Mouse (Mus musculus): Measurements from ENCODE around the gene Dnajb12.

Dnajb12 gene

GRCm38 (mm10) chr10:59879255-59880028 lies at the start of gene Dnajb12:
TSS of gene Dnajb12 (plus strand) at chr10:59879556.
- peak; percentile 96 for DNase-seq

GRCm38 (mm10) chr10:59829886-59830285 lies 49.5 kb upstream of the Dnajb12 start:
- no peak for DNase-seq

- DNase-seq, result no peak
Measured at GRCm38 (mm10) chr10:59831950-59832349, 47.4 kb upstream of the Dnajb12 start.

- no peak for DNase-seq
Measured at GRCm38 (mm10) chr10:59835301-59836155, 43.8 kb upstream of the Dnajb12 start.

GRCm38 (mm10) chr10:59837490-59837889 lies 41.9 kb upstream of the Dnajb12 start:
- DNase-seq, result no peak

- no peak for DNase-seq
Measured at GRCm38 (mm10) chr10:59841434-59841833, 37.9 kb upstream of the Dnajb12 start.

- DNase-seq, result no peak
Measured at GRCm38 (mm10) chr10:59843125-59843524, 36.2 kb upstream of the Dnajb12 start.

- no peak for DNase-seq
Measured at GRCm38 (mm10) chr10:59844686-59845085, 34.7 kb upstream of the Dnajb12 start.

GRCm38 (mm10) chr10:59846416-59846815 lies 32.9 kb upstream of the Dnajb12 start:
- DNase-seq, result no peak

- no peak for DNase-seq
Measured at GRCm38 (mm10) chr10:59848079-59848877, 31.1 kb upstream of the Dnajb12 start.

- no peak for DNase-seq
Measured at GRCm38 (mm10) chr10:59848953-59849352, 30.4 kb upstream of the Dnajb12 start.

GRCm38 (mm10) chr10:59849371-59849770 lies 30.0 kb upstream of the Dnajb12 start:
- DNase-seq, result peak; percentile 66

GRCm38 (mm10) chr10:59857157-59857556 lies 22.2 kb upstream of the Dnajb12 start:
- DNase-seq, result peak; percentile 46

GRCm38 (mm10) chr10:59860684-59861083 lies 18.7 kb upstream of the Dnajb12 start:
- DNase-seq, result no peak

- no peak for DNase-seq
Measured at GRCm38 (mm10) chr10:59861201-59861600, 18.2 kb upstream of the Dnajb12 start.

GRCm38 (mm10) chr10:59862816-59863440 lies 16.4 kb upstream of the Dnajb12 start:
- DNase-seq, result no peak

GRCm38 (mm10) chr10:59863620-59864019 lies 15.7 kb upstream of the Dnajb12 start:
- DNase-seq, result peak; percentile 33

GRCm38 (mm10) chr10:59864232-59864875 lies 15.0 kb upstream of the Dnajb12 start:
- no peak for DNase-seq

GRCm38 (mm10) chr10:59864884-59865726 lies 14.3 kb upstream of the Dnajb12 start:
- DNase-seq, result peak; percentile 89

- no peak for DNase-seq
Measured at GRCm38 (mm10) chr10:59868266-59868665, 11.1 kb upstream of the Dnajb12 start.

GRCm38 (mm10) chr10:59870038-59870437 lies 9.3 kb upstream of the Dnajb12 start:
- no peak for DNase-seq
